Mouse (Mus musculus) Patski (cell line): ENCODE results near the gene Trim8. TPM values are rescaled to one million over a fixed set of nuclear protein-coding genes. Genes with fewer than 3 reads are reported as not detected.

Source experiments
- ATAC-seq: fragments of 100-300 bp; one replicate; pipeline ENCODE4 v1.8.0; 2021
- CTCF ChIA-PET: fragments of 350-600 bp; sonication (Branson Sonifier 250); formaldehyde crosslinking; loops from one replicate; lab custom pipeline; 2022; ENCODE audit warnings: inconsistent platforms; lab: Charles Lee
- POLR2A ChIA-PET: fragments of 350-600 bp; sonication (Branson Sonifier 250); formaldehyde crosslinking; loops from one replicate; lab custom pipeline; 2022; ENCODE audit warnings: antibody characterized with exemption, inconsistent platforms; lab: Charles Lee
- DNase-seq: peaks from one replicate; pipeline ENCODE4 v3.0.0-alpha.2; 2011; ENCODE audit warnings: low read depth, low spot score
- H3K27me3 ChIP-seq: fragments of 371-371 bp; one replicate; pipeline ENCODE4 v1.5.1; 2021
- CTCF ChIP-seq: fragments of 100-300 bp; IDR thresholded peaks from one replicate; pipeline ENCODE4 v1.5.1; 2021
- in situ Hi-C: fragments of 300-500 bp; cut with MboI; formaldehyde crosslinking; loops from 3 replicates; pipeline ENCODE4 v1.11.1; 2018; ENCODE audit warnings: low pct_unique_long_range_greater_than_20kb, mixed read lengths
- polyA plus RNA-seq: library from polyadenylated mRNA; unstranded; gene quantifications from one replicate; pipeline ENCODE4 v1.2.3, GENCODE M21; 2021

Gene Trim8
- polyA plus RNA-seq, 1 experiment from 2014 or later: 89.9 TPM

- TF ChIP-seq CTCF: no peak
- DNase-seq (no peak), ATAC-seq (peak; percentile 52)
- ChIA-PET CTCF (interaction anchor here (1.1 to 1.6 kb wide), 3 partner anchors 8 to 17 kb away, joined by 3 to 6 read pairs (median 3); no protein-coding TSS in a partner anchor), POLR2A (interaction anchor here (0.6 kb wide), 2 partner anchors 11 to 26 kb away, joined by 3 read pairs; no protein-coding TSS in a partner anchor)
- in situ Hi-C loops: no loop called here
- H3K27me3 ChIP-seq: no peaks in the 10 kb centered on the region
Observed at GRCm38 (mm10) chr19:46478826-46479225, 22.7 kb upstream of the Trim8 start.

DNA sequence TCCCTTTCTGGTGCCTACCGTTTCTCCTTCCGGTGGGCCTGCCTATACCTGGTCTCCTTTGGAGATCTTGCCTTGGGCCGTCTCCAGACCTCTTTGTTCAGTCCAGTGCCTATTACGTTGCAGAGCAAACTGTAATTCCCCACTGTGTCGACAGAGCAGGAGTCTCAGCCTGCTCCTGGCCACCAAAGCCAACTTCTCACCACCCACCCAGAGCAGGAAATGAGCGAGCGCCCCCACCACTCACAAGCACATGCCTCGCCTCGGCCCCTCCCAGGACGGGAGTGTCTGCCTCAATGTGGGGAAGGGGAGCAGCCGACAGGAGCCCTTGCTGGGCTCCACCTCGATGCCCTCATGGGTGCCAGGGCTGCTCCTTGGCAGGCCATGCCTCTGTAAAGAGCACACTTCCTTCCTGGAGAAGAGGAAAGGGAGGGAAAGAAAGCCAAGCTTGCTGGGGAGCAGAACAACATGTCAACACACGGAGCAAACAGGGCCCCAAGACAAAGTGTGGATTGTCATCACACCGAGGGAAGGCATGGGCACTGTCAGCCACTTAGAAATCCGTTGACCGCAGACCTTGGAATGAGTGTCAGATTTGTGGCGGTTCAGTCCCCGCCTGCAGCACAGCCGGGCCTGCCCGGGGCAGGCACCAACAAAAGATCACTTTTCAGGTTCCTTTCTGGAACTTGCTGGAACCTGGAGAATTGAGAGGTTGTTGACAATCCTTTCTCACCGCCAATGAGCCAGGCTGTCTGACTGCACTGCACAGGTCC is 22.0 kb upstream of the Trim8 start:
- DNase-seq: no peak
- in situ Hi-C loops: no loop called here
- no peak for ATAC-seq
- ChIA-PET CTCF (interaction anchor here (1.2 to 1.6 kb wide), 2 partner anchors 13 to 16 kb away, joined by 3 to 6 read pairs; no protein-coding TSS in a partner anchor), POLR2A (no interaction called here)
- H3K27me3 ChIP-seq: no peaks in the 10 kb centered on the region
- TF ChIP-seq CTCF: no peak

- CTCF ChIA-PET: interaction anchor here (1.0 to 2.8 kb wide), 5 partner anchors 8 to 52 kb away, joined by 3 to 8 read pairs (median 5); no protein-coding TSS in a partner anchor
- in situ Hi-C loops: no loop called here
- TF ChIP-seq CTCF: no peak
- DNase-seq (no peak), ATAC-seq (no peak)
- POLR2A ChIA-PET: interaction anchor here (1.3 to 1.5 kb wide), 2 partner anchors 20 to 22 kb away, joined by 3 to 7 read pairs; no protein-coding TSS in a partner anchor
- no peaks in the 10 kb centered on the region for H3K27me3 ChIP-seq
Observed at GRCm38 (mm10) chr19:46480624-46481345, 20.7 kb upstream of the Trim8 start.

GRCm38 (mm10) chr19:46481352-46481751 is 20.1 kb upstream of the Trim8 start:
- POLR2A ChIA-PET: interaction anchor here (1.3 to 1.5 kb wide), 2 partner anchors 19 to 21 kb away, joined by 3 to 7 read pairs; no protein-coding TSS in a partner anchor
- no peaks in the 10 kb centered on the region for H3K27me3 ChIP-seq
- CTCF ChIA-PET: interaction anchor here (0.7 to 2.8 kb wide), 6 partner anchors 8 to 51 kb away, joined by 3 to 8 read pairs (median 4); no protein-coding TSS in a partner anchor
- no peak for TF ChIP-seq CTCF
- in situ Hi-C loops: no loop called here
- ATAC-seq (no peak), DNase-seq (no peak)

- no peak for ATAC-seq
- in situ Hi-C loops: no loop called here
- no peak for DNase-seq
Observed at GRCm38 (mm10) chr19:46481756-46482155, 19.7 kb upstream of the Trim8 start.

GRCm38 (mm10) chr19:46482896-46483516 is 18.5 kb upstream of the Trim8 start:
- in situ Hi-C loops: no loop called here
- ATAC-seq (no peak), DNase-seq (no peak)
- H3K27me3 ChIP-seq: no peaks in the 10 kb centered on the region
- CTCF ChIA-PET: interaction anchor here (0.7 to 3.1 kb wide), 5 partner anchors 11 to 124 kb away, joined by 3 to 22 read pairs (median 7); partner anchors contain the start of gene Trim8
- POLR2A ChIA-PET: interaction anchor here (0.6 to 2.6 kb wide), 6 partner anchors 9 to 86 kb away, joined by 3 to 14 read pairs (median 4); partner anchors contain the start of gene Sufu
- TF ChIP-seq CTCF: no peak

More at GRCm38 (mm10) chr19:46481756-46482155, 19.7 kb upstream of the Trim8 start:
- no peaks in the 10 kb centered on the region for H3K27me3 ChIP-seq
- ChIA-PET CTCF (interaction anchor here (0.7 to 2.8 kb wide), 5 partner anchors 9 to 51 kb away, joined by 3 to 8 read pairs (median 4); no protein-coding TSS in a partner anchor), POLR2A (interaction anchor here (1.3 to 1.5 kb wide), 2 partner anchors 19 to 21 kb away, joined by 3 to 7 read pairs; no protein-coding TSS in a partner anchor)
- no peak for TF ChIP-seq CTCF

DNA sequence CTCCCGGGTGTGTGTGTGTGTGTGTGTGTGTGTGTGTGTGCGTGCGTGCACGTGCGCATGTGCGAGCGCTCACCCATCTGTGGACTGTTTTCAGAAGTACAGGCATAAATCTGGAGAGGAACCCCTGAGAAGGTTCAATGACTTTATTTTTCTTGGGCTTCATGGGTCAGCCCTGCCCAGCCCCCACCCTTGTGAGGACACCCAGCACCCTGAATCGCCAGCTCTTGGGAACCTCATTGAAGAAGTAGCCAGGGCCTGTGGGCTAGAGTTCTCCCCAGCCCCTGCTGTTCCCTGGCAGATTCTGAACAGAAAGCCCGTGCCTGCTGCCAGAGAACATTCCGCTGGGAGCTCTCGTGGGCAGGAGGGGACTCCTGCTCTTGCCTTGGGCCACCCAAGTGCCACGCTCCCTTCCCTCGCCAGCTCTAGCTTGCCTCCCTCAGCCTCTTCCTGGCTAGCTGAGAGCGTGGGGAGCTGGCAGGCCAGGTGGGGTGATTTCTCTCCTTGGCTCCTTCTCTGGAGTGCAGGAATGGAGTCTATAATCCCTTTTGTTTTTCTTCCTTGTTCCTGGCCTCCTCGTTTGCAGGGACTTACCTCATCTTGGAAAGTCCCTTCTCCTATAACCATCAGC is 17.7 kb upstream of the Trim8 start:
- in situ Hi-C loops: no loop called here
- no peaks in the 10 kb centered on the region for H3K27me3 ChIP-seq
- ChIA-PET POLR2A (interaction anchor here (0.6 to 2.6 kb wide), 7 partner anchors 10 to 87 kb away, joined by 3 to 14 read pairs (median 4); partner anchors contain the start of gene Sufu), CTCF (interaction anchor here (0.7 to 3.1 kb wide), 3 partner anchors 17 to 47 kb away, joined by 4 to 22 read pairs (median 7); partner anchors contain the start of gene Trim8)
- ATAC-seq: peak; percentile 44
- TF ChIP-seq CTCF: no peak
- DNase-seq: peak; percentile 73

GRCm38 (mm10) chr19:46484518-46484917 is 17.0 kb upstream of the Trim8 start:
- ATAC-seq (peak; percentile 61), DNase-seq (no peak)
- TF ChIP-seq CTCF: no peak
- in situ Hi-C loops: no loop called here
- ChIA-PET CTCF (interaction anchor here (0.8 to 3.1 kb wide), 3 partner anchors 17 to 37 kb away, joined by 3 to 22 read pairs (median 7); partner anchors contain the start of gene Trim8), POLR2A (interaction anchor here (1.1 to 2.6 kb wide), 5 partner anchors 11 to 40 kb away, joined by 3 to 14 read pairs (median 4); no protein-coding TSS in a partner anchor)
- no peaks in the 10 kb centered on the region for H3K27me3 ChIP-seq

GRCm38 (mm10) chr19:46485847-46486246 is 15.7 kb upstream of the Trim8 start:
- DNase-seq (no peak), ATAC-seq (no peak)
- POLR2A ChIA-PET: interaction anchor here (1.6 kb wide), 1 partner anchor 11 kb away, joined by 6 read pairs; no protein-coding TSS in a partner anchor
- H3K27me3 ChIP-seq: no peaks in the 10 kb centered on the region
- in situ Hi-C loops: no loop called here
- CTCF ChIA-PET: interaction anchor here (1.0 kb wide), 1 partner anchor 8 kb away, joined by 3 read pairs; no protein-coding TSS in a partner anchor
- TF ChIP-seq CTCF: no peak
